11 mouse cellular contexts compared by ENCODE assay signal in genomic region chr4:62637856-62638604, GRCm38 (mm10).
DNase-seq lines count a peak whose midpoint lies in the region; ATAC-seq lines count a peak whose summit lies in the region.
"Had no signal": no experiment of that assay in that cellular context is flagged by ENCODE, and none has a peak within 500 bp of the region (broad histone marks: within the 10 kb centered on the region; RNA-seq: fewer than 3 reads in every experiment).

No protein-coding gene starts in this region.

- no peak overlapping the region for H3K4me3 ChIP-seq in heart, embryonic 13.5 days
- H3K4me3 ChIP-seq: left cerebral cortex, adult 2 months; lung, embryonic 15.5 days had no signal

- 68% methylated on average over 4 of the region's 4 CpGs for WGBS in heart, embryonic 13.5 days

- peaks cover 55% of the 10 kb centered on the region for H3K27me3 ChIP-seq in heart, embryonic 13.5 days (replicated peaks)
- H3K27me3 ChIP-seq: lung, embryonic 15.5 days had no signal

- no peak overlapping the region for H3K4me2 ChIP-seq in heart, embryonic 13.5 days
- H3K4me2 ChIP-seq: hindbrain, embryonic 14.5 days; lung, embryonic 15.5 days had no signal

- H3K27ac ChIP-seq in heart, embryonic 13.5 days (replicated peaks), result peak overlapping the region; percentile 45
- H3K27ac ChIP-seq: hindbrain, embryonic 14.5 days; left cerebral cortex, adult 2 months; lung, embryonic 15.5 days had no signal

- H3K4me1 ChIP-seq in heart, embryonic 13.5 days, result peaks cover 78% of the 10 kb centered on the region

- H3K9me3 ChIP-seq in heart, embryonic 13.5 days, result no peaks in the 10 kb centered on the region
- H3K9me3 ChIP-seq: lung, embryonic 15.5 days had no signal

- ATAC-seq in heart, embryonic 13.5 days (ENCODE audit: extremely low read depth, insufficient number of reproducible peaks, low FRiP score, low TSS enrichment), result no peak
- ATAC-seq in CD4-positive, CD25-positive, alpha-beta regulatory T cell, adult 4 months, result peak; percentile 56
- ATAC-seq in megakaryocyte, adult 5-6 weeks (ENCODE audit: poor library complexity, severe bottlenecking), result 0 out of 2 replicates have a peak, but pooled peaks have one; percentile 6

- DNase-seq in heart, adult 9 months (ENCODE audit: low spot score in 2 of 2), result no peak
- peak; percentile 61 to 72 for DNase-seq in cerebellum, postnatal 25 days
- no peak for DNase-seq in urinary bladder, postnatal 10 days (ENCODE audit: low spot score)
- no peak for DNase-seq in lung, postnatal 10 days
- no peak for DNase-seq in left cerebral cortex, adult 9 months (ENCODE audit: low spot score in 2 of 2)

- peaks cover 12% of the 10 kb centered on the region; the same call in 1 of the 2 replicates for H3K36me3 ChIP-seq in heart, embryonic 13.5 days

- H3K9ac ChIP-seq in heart, embryonic 13.5 days, result no peak overlapping the region
- H3K9ac ChIP-seq: hindbrain, embryonic 14.5 days; lung, embryonic 15.5 days had no signal

Comparison
In these comparisons a context has a peak if more than half of its experiments do, and no peak if none do; other contexts are left out.
1. DNase-seq: peak in cerebellum, postnatal 25 days (2 of 2); none in heart, adult 9 months (0 of 2), urinary bladder, postnatal 10 days (single experiment), lung, postnatal 10 days (single experiment) and left cerebral cortex, adult 9 months (0 of 2).